In the genomic region with DNA sequence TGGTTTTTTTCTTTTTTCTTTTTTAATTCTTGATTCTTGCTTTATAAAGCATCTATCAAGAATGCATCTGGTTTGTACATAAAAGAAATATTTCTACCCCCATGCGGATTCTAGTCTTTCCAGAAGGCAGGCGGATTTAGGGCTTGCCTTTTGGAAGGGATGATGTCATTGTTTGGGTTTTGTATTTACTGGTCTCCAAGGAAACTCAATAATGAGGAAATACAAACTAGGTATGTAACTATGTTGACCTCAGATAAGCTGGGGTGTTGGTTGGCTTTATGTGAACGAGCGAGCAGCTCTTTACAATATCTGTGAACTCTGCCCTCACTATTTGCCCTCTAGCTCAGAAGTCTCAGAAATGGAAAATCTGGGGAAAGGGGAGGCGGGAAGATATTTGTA, we compare ENCODE assay signal across 12 mouse cellular contexts. TPM values are rescaled to one million over a fixed set of nuclear protein-coding genes. Genes with fewer than 3 reads are reported as not detected.
DNase-seq lines count a peak whose midpoint lies in the region; ATAC-seq lines count a peak whose summit lies in the region.
"Had no signal": no experiment of that assay in that cellular context is flagged by ENCODE, and none has a peak within 500 bp of the region (broad histone marks: within the 10 kb centered on the region; RNA-seq: fewer than 3 reads in every experiment).

No protein-coding gene starts in this region.

- ATAC-seq in heart, embryonic 13.5 days (ENCODE audit: extremely low read depth, insufficient number of reproducible peaks, low FRiP score, low TSS enrichment) = no peak
- ATAC-seq in stomach, embryonic 16.5 days (ENCODE audit: insufficient read depth, low FRiP score) = peak; percentile 81

- no peak overlapping the region for H3K4me3 ChIP-seq in heart, embryonic 13.5 days
- no peak overlapping the region for H3K4me3 ChIP-seq in stomach, embryonic 16.5 days (replicated peaks; ENCODE audit: low read length)
- H3K4me3 ChIP-seq: hindbrain, embryonic 10.5 days; liver, embryonic 15.5 days had no signal

- H3K27me3 ChIP-seq in heart, embryonic 13.5 days (replicated peaks) = no peaks in the 10 kb centered on the region
- H3K27me3 ChIP-seq in stomach, embryonic 16.5 days (ENCODE audit: control insufficient read depth, insufficient read depth, low read length) = no peaks in the 10 kb centered on the region
- H3K27me3 ChIP-seq: liver, embryonic 15.5 days had no signal

- 34% methylated on average over 5 of the region's 5 CpGs for WGBS in heart, embryonic 13.5 days
- WGBS in stomach, embryonic 16.5 days = 34% methylated on average over 5 of the region's 5 CpGs

- H3K4me1 ChIP-seq in heart, embryonic 13.5 days = peaks cover 50% of the 10 kb centered on the region
- no peaks in the 10 kb centered on the region for H3K4me1 ChIP-seq in stomach, embryonic 16.5 days (ENCODE audit: control insufficient read depth, insufficient read depth, low read length)
- H3K4me1 ChIP-seq: liver, embryonic 15.5 days had no signal

- peak overlapping the region; percentile 39; the same call in 1 of the 2 replicates for H3K27ac ChIP-seq in heart, embryonic 13.5 days (replicated peaks)
- H3K27ac ChIP-seq in stomach, embryonic 16.5 days (ENCODE audit: low read length) = no peak overlapping the region
- H3K27ac ChIP-seq: liver, embryonic 15.5 days had no signal

- H3K9me3 ChIP-seq in heart, embryonic 13.5 days = no peaks in the 10 kb centered on the region
- no peaks in the 10 kb centered on the region for H3K9me3 ChIP-seq in stomach, embryonic 16.5 days (replicated peaks; ENCODE audit: control insufficient read depth, low read length)
- H3K9me3 ChIP-seq: hindbrain, embryonic 10.5 days; liver, embryonic 15.5 days had no signal

- no peak overlapping the region for H3K4me2 ChIP-seq in heart, embryonic 13.5 days
- no peak overlapping the region for H3K4me2 ChIP-seq in stomach, embryonic 16.5 days (ENCODE audit: low read depth, low read length)
- H3K4me2 ChIP-seq: liver, embryonic 15.5 days had no signal

- peaks cover 52% of the 10 kb centered on the region for H3K36me3 ChIP-seq in heart, embryonic 13.5 days
- no peaks in the 10 kb centered on the region for H3K36me3 ChIP-seq in stomach, embryonic 16.5 days (ENCODE audit: control insufficient read depth, insufficient read depth, low read length)

- peak; percentile 26 for DNase-seq in gastrocnemius, adult 18-20 months (ENCODE audit: low spot score)
- no peak for DNase-seq in gastrocnemius, postnatal 10 days
- DNase-seq in lung, postnatal 36 days = peak; percentile 67
- DNase-seq in lung, postnatal 4 days = no peak
- no peak for DNase-seq in adrenal gland, adult 2 months
- DNase-seq in right cerebral cortex, postnatal 36 days (ENCODE audit: low spot score in 2 of 2) = no peak
- DNase-seq: adrenal gland, adult 8-10 months; thymus, adult 2 months had no signal

- no peak overlapping the region for H3K9ac ChIP-seq in heart, embryonic 13.5 days
- H3K9ac ChIP-seq in stomach, embryonic 16.5 days (ENCODE audit: low read length) = no peak overlapping the region
- H3K9ac ChIP-seq: liver, embryonic 15.5 days had no signal

RNA-seq across cellular contexts. Expression of a gene that starts 24.4 kb away (rescaled TPM):
- 100 to 1,000 TPM; 101 to 168 TPM for total RNA-seq in gastrocnemius, adult 18-20 months (2021)
- 100 to 1,000 TPM; 156 to 157 TPM for total RNA-seq in gastrocnemius, postnatal 10 days (2021)
- 247 and 281 TPM in 2 replicates for polyA plus RNA-seq in heart, embryonic 13.5 days (2015; fragmentation: Nextera tagmentation; extraction: Ambion mirVana)
- 243 and 264 TPM in 2 replicates for polyA plus RNA-seq in stomach, embryonic 16.5 days (2015; fragmentation: Nextera tagmentation; extraction: Ambion mirVana)
- total RNA-seq in adrenal gland, adult 2 months (2021) = 10 to 100 TPM; 20.9 to 25.8 TPM
- 3.7 and 4.9 TPM in 2 replicates for polyA plus RNA-seq in adrenal gland, adult 2 months (2012; rRNA removed)

Comparison
In these comparisons a context has a peak if more than half of its experiments do, and no peak if none do; other contexts are left out.
1. DNase-seq: peak in gastrocnemius, adult 18-20 months (single experiment) and lung, postnatal 36 days (single experiment); none in gastrocnemius, postnatal 10 days (single experiment), lung, postnatal 4 days (0 of 2), adrenal gland, adult 2 months (single experiment) and right cerebral cortex, postnatal 36 days (0 of 2).